Mouse (Mus musculus) kidney, embryonic 15.5 days (tissue): ENCODE data around the gene Rad9b. TPM values are rescaled to one million over a fixed set of nuclear protein-coding genes. Genes with fewer than 3 reads are reported as not detected.

Experiments used
- ATAC-seq: fragments of 200-750 bp; cut with Nextera tagmentation; replicated peaks from 2 replicates; pipeline ENCODE4 v1.8.0; 2017; ENCODE audit warnings: moderate TSS enrichment; ENCODE audit not compliant: low FRiP score
- H3K27ac ChIP-seq: fragments of 300-500 bp; sonication (generic); 2 replicates; pipeline ENCODE4 v1.5.1; 2015; ENCODE audit warnings: mild to moderate bottlenecking, inconsistent platforms
- H3K27me3 ChIP-seq: fragments of 300-500 bp; sonication (generic); 2 replicates; pipeline ENCODE4 v1.6.1; 2015; ENCODE audit warnings: inconsistent platforms
- H3K36me3 ChIP-seq: fragments of 300-500 bp; sonication (generic); 2 replicates; pipeline ENCODE4 v1.6.1; 2015; ENCODE audit warnings: inconsistent platforms
- H3K4me1 ChIP-seq: fragments of 300-500 bp; sonication (generic); 2 replicates; pipeline ENCODE4 v1.6.1; 2015; ENCODE audit warnings: inconsistent platforms
- H3K4me2 ChIP-seq: fragments of 300-500 bp; sonication (generic); 2 replicates; pipeline ENCODE4 v1.6.1; 2015; ENCODE audit warnings: moderate library complexity, mild to moderate bottlenecking, inconsistent platforms
- H3K4me3 ChIP-seq: fragments of 300-500 bp; sonication (generic); replicated peaks from 2 replicates; pipeline ENCODE4 v1.5.1; 2015; ENCODE audit warnings: mild to moderate bottlenecking, inconsistent platforms
- H3K9ac ChIP-seq: fragments of 300-500 bp; sonication (generic); 2 replicates; pipeline ENCODE4 v1.6.1; 2015; ENCODE audit warnings: mild to moderate bottlenecking, inconsistent platforms
- H3K9me3 ChIP-seq: fragments of 300-500 bp; sonication (generic); replicated peaks from 2 replicates; pipeline ENCODE4 v1.6.1; 2016; ENCODE audit warnings: inconsistent platforms
- WGBS: fragments of 180-500 bp; shearing (Covaris S2); methylation state at CpG from one replicate; pipeline ENCODE4 v1.1.7; 2015; ENCODE audit warnings: mixed read lengths; 5-methylcytosine and 5-hydroxymethylcytosine counted together
- polyA plus RNA-seq: library from polyadenylated mRNA; unstranded; fragments of >200 nt; fragmentation: Nextera tagmentation; extraction: Ambion mirVana; gene quantifications from 2 replicates; pipeline ENCODE4 v1.2.1, GENCODE M21; 2015

Gene Rad9b
- polyA plus RNA-seq, 1 experiment from 2014 or later, result 11.9 TPM

DNA sequence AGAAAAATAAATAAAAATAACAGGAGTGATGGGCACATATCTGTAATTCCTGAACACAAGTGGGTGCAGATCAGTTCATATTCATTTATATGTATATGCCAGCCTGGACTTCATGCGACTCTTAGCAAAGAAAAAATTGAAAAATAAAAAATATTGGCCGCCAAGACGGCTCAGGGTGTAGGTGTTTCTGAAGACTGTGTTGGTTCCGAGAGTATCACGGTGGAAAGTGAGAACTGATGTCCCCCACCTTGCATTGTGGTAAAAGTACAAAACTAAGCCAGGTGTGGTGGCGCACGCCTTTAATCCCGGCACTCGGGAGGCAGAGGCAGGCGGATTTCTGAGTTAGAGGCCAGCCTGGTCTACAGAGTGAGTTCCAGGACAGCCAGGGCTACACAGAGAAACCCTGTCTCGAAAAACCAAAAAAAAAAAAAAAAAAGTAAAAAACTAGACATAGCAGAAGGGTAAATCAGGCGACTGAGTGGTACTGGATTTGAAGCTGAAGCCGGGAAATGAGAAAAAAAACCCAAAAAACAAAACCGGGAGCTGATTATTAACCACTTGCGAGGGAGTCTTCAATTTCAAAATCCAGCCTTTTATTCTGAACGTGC, 37.2 kb upstream of the Rad9b start:
- H3K9ac ChIP-seq, result no peak overlapping the region
- WGBS, result 52% methylated on average over 16 of the region's 16 CpGs

DNA sequence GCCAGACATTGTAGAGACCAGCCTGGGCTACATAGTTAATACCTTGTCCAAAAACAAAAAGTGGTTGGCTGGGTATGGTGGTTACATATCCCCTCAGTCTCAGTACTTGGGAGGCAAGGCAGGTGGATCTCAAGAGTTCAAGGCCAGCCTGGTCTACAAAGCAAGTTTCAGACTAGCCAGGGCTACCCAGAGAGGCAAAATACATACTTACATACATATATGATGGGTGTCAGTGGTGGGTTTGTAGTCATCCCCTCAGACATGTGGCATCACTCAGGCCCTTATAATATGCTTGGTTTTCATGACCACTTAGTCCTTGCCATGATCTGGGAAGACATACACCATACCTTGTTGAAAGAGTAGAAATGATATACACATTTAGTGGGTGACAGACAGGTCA, 36.6 kb upstream of the Rad9b start:
- no peak overlapping the region for H3K27ac ChIP-seq
- peaks cover 9% of the 10 kb centered on the region; the same call in 1 of the 2 replicates for H3K36me3 ChIP-seq
- H3K4me3 ChIP-seq, result no peak overlapping the region
- ATAC-seq, result no peak
- H3K27me3 ChIP-seq, result no peaks in the 10 kb centered on the region
- no peak overlapping the region for H3K4me2 ChIP-seq
- no peak overlapping the region for H3K9ac ChIP-seq
- H3K4me1 ChIP-seq, result peaks cover 17% of the 10 kb centered on the region
- H3K9me3 ChIP-seq, result no peaks in the 10 kb centered on the region

More for the DNA sequence above, 37.2 kb upstream of the Rad9b start:
- peaks cover 17% of the 10 kb centered on the region for H3K4me1 ChIP-seq
- H3K4me3 ChIP-seq, result peak overlapping the region; percentile 93
- no peaks in the 10 kb centered on the region for H3K27me3 ChIP-seq
- peak overlapping the region; percentile 74 for H3K4me2 ChIP-seq
- peaks cover 9% of the 10 kb centered on the region; the same call in 1 of the 2 replicates for H3K36me3 ChIP-seq
- H3K27ac ChIP-seq, result no peak overlapping the region
- ATAC-seq, result no peak
- no peaks in the 10 kb centered on the region for H3K9me3 ChIP-seq

DNA sequence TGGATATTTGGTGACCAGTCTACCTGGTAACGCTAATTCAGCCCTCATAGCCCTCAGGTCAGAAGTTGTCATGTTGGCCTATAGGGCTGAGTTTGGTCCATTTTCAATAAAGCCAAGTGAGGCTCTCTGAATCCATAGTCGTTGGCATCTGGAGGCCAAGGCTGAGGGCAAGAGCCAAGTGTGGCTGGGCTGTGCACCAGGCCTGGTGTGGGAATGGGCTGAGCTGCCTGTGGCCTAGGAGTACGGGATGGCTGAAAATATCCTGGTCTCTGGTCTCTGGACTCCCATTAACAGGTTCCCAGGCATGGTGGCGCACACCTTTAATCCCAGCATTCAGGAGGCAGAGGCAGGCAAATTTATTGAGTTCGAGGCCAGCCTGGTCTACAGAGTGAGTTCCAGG, 36.0 kb upstream of the Rad9b start:
- peaks cover 15% of the 10 kb centered on the region for H3K4me1 ChIP-seq
- H3K36me3 ChIP-seq, result peaks cover 6% of the 10 kb centered on the region; the same call in 1 of the 2 replicates
- no peak overlapping the region for H3K4me2 ChIP-seq
- no peak overlapping the region for H3K4me3 ChIP-seq
- H3K27ac ChIP-seq, result no peak overlapping the region
- 92% methylated on average over 5 of the region's 5 CpGs for WGBS
- H3K9me3 ChIP-seq, result no peaks in the 10 kb centered on the region
- no peaks in the 10 kb centered on the region for H3K27me3 ChIP-seq
- no peak overlapping the region for H3K9ac ChIP-seq
- ATAC-seq, result no peak

GRCm38 (mm10) chr5:122379374-122380155, 25.5 kb upstream of the Rad9b start:
- Histone ChIP-seq H3K4me2 (no peak overlapping the region), H3K4me3 (no peak overlapping the region), H3K9ac (no peak overlapping the region), H3K27me3 (no peaks in the 10 kb centered on the region), H3K36me3 (peaks cover 67% of the 10 kb centered on the region), H3K9me3 (no peaks in the 10 kb centered on the region), H3K4me1 (no peaks in the 10 kb centered on the region), H3K27ac (no peak overlapping the region)
- ATAC-seq, result peak; percentile 18; the same call in 1 of the 2 replicates
- WGBS, result 50% methylated on average over 11 of the region's 11 CpGs

- WGBS, result 96% methylated on average over 12 of the region's 12 CpGs
- no peak overlapping the region for H3K9ac ChIP-seq
- ATAC-seq, result no peak
- peaks cover 70% of the 10 kb centered on the region for H3K36me3 ChIP-seq
- no peak overlapping the region for H3K4me3 ChIP-seq
- H3K9me3 ChIP-seq, result no peaks in the 10 kb centered on the region
- H3K27me3 ChIP-seq, result no peaks in the 10 kb centered on the region
- no peak overlapping the region for H3K27ac ChIP-seq
- H3K4me1 ChIP-seq, result peaks cover 5% of the 10 kb centered on the region
- H3K4me2 ChIP-seq, result no peak overlapping the region
Measured at GRCm38 (mm10) chr5:122378171-122378570, 24.1 kb upstream of the Rad9b start.

GRCm38 (mm10) chr5:122377101-122377833, 23.2 kb upstream of the Rad9b start:
- Histone ChIP-seq H3K27me3 (no peaks in the 10 kb centered on the region), H3K4me3 (no peak overlapping the region), H3K9ac (no peak overlapping the region), H3K4me1 (peaks cover 9% of the 10 kb centered on the region), H3K9me3 (no peaks in the 10 kb centered on the region), H3K36me3 (peaks cover 63% of the 10 kb centered on the region), H3K4me2 (no peak overlapping the region), H3K27ac (no peak overlapping the region)
- WGBS, result 90% methylated on average over 4 of the region's 4 CpGs
- ATAC-seq, result no peak

GRCm38 (mm10) chr5:122372878-122373277, 18.8 kb upstream of the Rad9b start:
- peak overlapping the region; percentile 98 for H3K27ac ChIP-seq
- peak overlapping the region; percentile 78 for H3K4me3 ChIP-seq
- peak overlapping the region; percentile 87 for H3K9ac ChIP-seq
- H3K4me2 ChIP-seq, result peak overlapping the region; percentile 77
- H3K27me3 ChIP-seq, result no peaks in the 10 kb centered on the region
- ATAC-seq, result no peak
- peaks cover 11% of the 10 kb centered on the region for H3K4me1 ChIP-seq
- no peaks in the 10 kb centered on the region for H3K9me3 ChIP-seq
- peaks cover 48% of the 10 kb centered on the region for H3K36me3 ChIP-seq
- WGBS, result 10% methylated on average over 5 of the region's 5 CpGs

DNA sequence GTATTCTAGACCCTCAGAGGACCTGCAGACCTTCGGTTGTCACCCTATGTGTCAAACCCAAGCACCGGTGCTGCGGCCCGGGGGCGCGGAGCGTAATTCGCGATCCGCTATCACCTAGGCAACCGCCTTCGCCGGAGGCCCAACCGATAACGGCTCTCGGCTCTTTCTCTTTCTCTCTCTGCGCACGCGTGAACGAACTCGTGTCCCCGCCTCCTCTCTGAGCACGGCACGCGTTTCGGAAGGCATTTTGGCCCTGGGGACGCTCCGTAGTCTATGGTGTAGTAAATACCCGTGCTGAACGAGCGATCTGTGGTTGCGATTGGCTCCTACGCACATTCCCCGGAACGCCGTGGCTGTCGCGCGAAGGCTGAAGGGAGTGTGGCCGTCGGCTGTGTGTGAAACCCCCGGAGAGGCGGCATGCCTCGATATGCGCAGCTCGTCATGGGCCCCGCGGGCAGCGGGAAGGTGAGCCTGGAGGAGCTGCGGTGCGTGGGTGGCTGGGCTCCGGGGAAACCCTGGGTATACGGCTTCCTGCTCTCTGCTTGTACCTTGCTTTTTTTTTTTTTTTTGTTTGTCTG, 18.2 kb upstream of the Rad9b start, which contains the start of gene Fam216a:
Gene Fam216a (minus strand): TSS at position 173 of the 578 bp plus-strand sequence.
- peak within 1 kb of the TSS; percentile 77 for H3K4me2 ChIP-seq
- H3K4me3 ChIP-seq, result peak within 1 kb of the TSS; percentile 78
- WGBS, result under 1% methylated on average over 53 of the region's 53 CpGs
- H3K9me3 ChIP-seq, result no peaks in the 10 kb centered on the region
- peaks cover 53% of the 10 kb centered on the region for H3K36me3 ChIP-seq
- peak; percentile 94 for ATAC-seq
- no peaks in the 10 kb centered on the region for H3K27me3 ChIP-seq
- peak within 1 kb of the TSS; percentile 87 for H3K9ac ChIP-seq
- peak within 1 kb of the TSS; percentile 98 for H3K27ac ChIP-seq
- peaks cover 11% of the 10 kb centered on the region for H3K4me1 ChIP-seq

- ATAC-seq, result peak; percentile 87
- H3K4me2 ChIP-seq, result peak within 1 kb of the TSS; percentile 77
- H3K4me3 ChIP-seq, result peak within 1 kb of the TSS; percentile 78
- H3K27ac ChIP-seq, result peak within 1 kb of the TSS; percentile 98
- peak within 1 kb of the TSS; percentile 87 for H3K9ac ChIP-seq
- H3K9me3 ChIP-seq, result no peaks in the 10 kb centered on the region
- peaks cover 53% of the 10 kb centered on the region for H3K36me3 ChIP-seq
- no peaks in the 10 kb centered on the region for H3K27me3 ChIP-seq
- WGBS, result 2% methylated on average over 30 of the region's 46 CpGs
- peaks cover 11% of the 10 kb centered on the region for H3K4me1 ChIP-seq
Measured at GRCm38 (mm10) chr5:122371591-122372191, 17.7 kb upstream of the Rad9b start, which contains the start of gene Gpn3. TSS of gene Gpn3 (plus strand) at chr5:122371876.

DNA sequence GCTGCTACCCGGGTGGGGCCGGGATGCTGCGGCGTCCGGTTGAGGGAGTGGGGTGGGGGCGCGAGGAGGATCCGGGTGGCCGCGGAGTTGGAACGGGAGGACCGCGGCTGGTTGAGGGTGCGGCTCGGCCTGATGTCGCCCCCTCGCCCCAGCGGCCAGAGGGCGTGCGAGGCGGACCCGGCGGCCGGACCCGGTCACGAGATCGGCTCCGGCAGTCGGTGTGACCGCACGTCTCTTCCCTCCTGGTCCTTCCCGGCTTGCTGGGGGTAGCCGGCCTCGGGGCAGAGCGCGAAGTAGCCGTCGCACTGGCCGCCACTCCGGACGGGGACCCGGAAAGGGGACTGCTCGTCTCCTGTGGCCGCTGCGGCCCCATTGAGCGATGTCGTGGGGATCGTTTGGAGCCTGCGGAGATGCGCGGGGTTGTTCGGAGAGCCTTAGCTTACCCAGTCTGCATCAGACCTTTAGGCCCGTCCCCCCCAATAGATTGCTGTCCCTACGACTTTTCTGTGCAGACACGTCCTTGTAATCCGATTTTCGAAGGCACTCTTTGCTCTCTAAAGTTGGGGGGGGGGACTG, 547 bp upstream of the Rad9b start:
- H3K4me3 ChIP-seq, result peak overlapping the region; percentile 74
- peak overlapping the region; percentile 77 for H3K9ac ChIP-seq
- WGBS, result under 1% methylated on average over 50 of the region's 57 CpGs
- H3K36me3 ChIP-seq, result peaks cover 10% of the 10 kb centered on the region; the same call in 1 of the 2 replicates
- peak overlapping the region; percentile 76 for H3K4me2 ChIP-seq
- H3K27me3 ChIP-seq, result no peaks in the 10 kb centered on the region
- ATAC-seq, result peak; percentile 89
- H3K4me1 ChIP-seq, result peaks cover 14% of the 10 kb centered on the region
- H3K27ac ChIP-seq, result peak overlapping the region; percentile 76
- H3K9me3 ChIP-seq, result no peaks in the 10 kb centered on the region

DNA sequence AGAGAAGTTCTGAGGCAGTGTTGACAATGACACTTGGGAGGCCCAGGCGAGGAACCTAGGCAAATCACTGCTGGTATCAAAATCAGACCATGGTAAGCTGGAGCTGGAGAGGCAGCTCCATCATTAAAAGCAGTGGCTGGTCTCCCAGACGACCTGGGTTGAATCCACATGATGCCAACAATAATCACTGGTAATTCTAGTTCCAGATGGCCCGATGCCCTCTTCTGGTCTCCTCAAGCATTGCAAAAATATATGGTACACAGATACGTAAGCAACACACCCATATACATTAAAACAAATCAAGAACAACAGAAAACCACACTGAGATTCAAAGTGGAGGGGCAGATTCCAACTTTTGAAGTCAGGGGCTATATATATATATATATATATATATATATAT, 8.3 kb downstream of the Rad9b start:
- no peaks in the 10 kb centered on the region for H3K36me3 ChIP-seq
- no peak overlapping the region for H3K4me2 ChIP-seq
- H3K27ac ChIP-seq, result no peak overlapping the region
- no peak overlapping the region for H3K4me3 ChIP-seq
- ATAC-seq, result no peak
- no peaks in the 10 kb centered on the region for H3K27me3 ChIP-seq
- H3K9ac ChIP-seq, result no peak overlapping the region
- 77% methylated on average over 4 of the region's 4 CpGs for WGBS
- no peaks in the 10 kb centered on the region for H3K9me3 ChIP-seq
- no peaks in the 10 kb centered on the region for H3K4me1 ChIP-seq
